Mouse (Mus musculus): ENCODE measurements at regions not wholly inside any gene's neighbourhood (a gene's known extent, or its start where the extent isn't known, plus 50 kb on each side); places are given as distances from the start of the nearest gene placed in this dataset.
"Not testable (repeated sequence)": the region's sequence is repeated elsewhere in the genome, so short reads cannot be mapped to it uniquely, and the experiment has no call there.

- TF ChIP-seq POLR2A (IDR thresholded peaks at IDR 0.05; ENCODE audit: low read depth, low read length); CTCF (IDR thresholded peaks at IDR 0.05; ENCODE audit: extremely low read depth, insufficient read depth, insufficient read length, insufficient replicate concordance): not testable (repeated sequence)
Measured at GRCm38 (mm10) chr11:112010848-112011247, 771.2 kb upstream of the Sox9 start.

All from spleen, adult 2 months (tissue).